Mouse (Mus musculus): ENCODE data around the gene Piezo1. TPM values are rescaled to one million over a fixed set of nuclear protein-coding genes. Genes with fewer than 3 reads are reported as not detected.

Gene Piezo1
- total RNA-seq, 4 experiments from 2014 or later: 5.6 to 6.7 (median 6.1) TPM

Small RNA genes lying within 50 kb of the gene (microRNA-seq; reads per million reads assigned to microRNA genes)
- gene Gm24366: 0 reads per million in 2 experiments

Other genes starting within 250 kb of the Piezo1 start
- 10 to 100 TPM in 3 of 4 experiments, 1 to 10 TPM in 1; 8.6 to 11.3 (median 10.8) TPM for gene Trhr2, start 190.6 kb downstream of the Piezo1 start, total RNA-seq (2022)
- gene Zc3h18, start 174.7 kb downstream of the Piezo1 start, total RNA-seq (2022): 10 to 100 TPM; 38.8 to 41.1 (median 40.4) TPM
- not detected for gene Il17c, start 129.3 kb downstream of the Piezo1 start, total RNA-seq (2022)
- 10 to 100 TPM in 3 of 4 experiments, 1 to 10 TPM in 1; 9.7 to 38.7 (median 16.8) TPM for gene Cyba, start 118.4 kb downstream of the Piezo1 start, total RNA-seq (2022)
- 10 to 100 TPM; 22.5 to 32.0 (median 29.1) TPM for gene Mvd, start 107.9 kb downstream of the Piezo1 start, total RNA-seq (2022)
- gene Snai3, start 90.6 kb downstream of the Piezo1 start, total RNA-seq (2022): under 1 TPM; 0.59 to 0.80 (median 0.75) TPM
- 10 to 100 TPM; 33.2 to 39.7 (median 37.7) TPM for gene Rnf166, start 75.3 kb downstream of the Piezo1 start, total RNA-seq (2022)
- gene Ctu2, start 75.2 kb downstream of the Piezo1 start, total RNA-seq (2022): 10 to 100 TPM; 21.3 to 27.5 (median 22.6) TPM
- 1 to 10 TPM; 4.1 to 5.0 (median 4.4) TPM for gene Cdt1, start 16.7 kb upstream of the Piezo1 start, total RNA-seq (2022)
- 10 to 100 TPM; 52.8 to 60.2 (median 57.6) TPM for gene Aprt, start 25.6 kb upstream of the Piezo1 start, total RNA-seq (2022)
- gene Galns, start 60.1 kb upstream of the Piezo1 start, total RNA-seq (2022): 10 to 100 TPM in 3 of 4 experiments, 1 to 10 TPM in 1; 9.3 to 11.5 (median 10.9) TPM
- 10 to 100 TPM; 73.8 to 84.5 (median 76.0) TPM for gene Trappc2l, start 60.3 kb upstream of the Piezo1 start, total RNA-seq (2022)
- gene Pabpn1l, start 71.4 kb upstream of the Piezo1 start, total RNA-seq (2022): not detected
- gene Cbfa2t3, start 147.8 kb upstream of the Piezo1 start, total RNA-seq (2022): 10 to 100 TPM; 21.6 to 26.5 (median 24.1) TPM
- 10 to 100 TPM; 22.7 to 28.2 (median 26.1) TPM for gene Acsf3, start 224.2 kb upstream of the Piezo1 start, total RNA-seq (2022)